Mouse (Mus musculus): ENCODE results near the gene Cenpu. TPM values are rescaled to one million over a fixed set of nuclear protein-coding genes. Genes with fewer than 3 reads are reported as not detected.
"Not testable (repeated sequence)": the region's sequence is repeated elsewhere in the genome, so short reads cannot be mapped to it uniquely, and the experiment has no call there.

Gene Cenpu
- polyA plus RNA-seq, 1 experiment from 2014 or later, result 10.1 TPM

DNA sequence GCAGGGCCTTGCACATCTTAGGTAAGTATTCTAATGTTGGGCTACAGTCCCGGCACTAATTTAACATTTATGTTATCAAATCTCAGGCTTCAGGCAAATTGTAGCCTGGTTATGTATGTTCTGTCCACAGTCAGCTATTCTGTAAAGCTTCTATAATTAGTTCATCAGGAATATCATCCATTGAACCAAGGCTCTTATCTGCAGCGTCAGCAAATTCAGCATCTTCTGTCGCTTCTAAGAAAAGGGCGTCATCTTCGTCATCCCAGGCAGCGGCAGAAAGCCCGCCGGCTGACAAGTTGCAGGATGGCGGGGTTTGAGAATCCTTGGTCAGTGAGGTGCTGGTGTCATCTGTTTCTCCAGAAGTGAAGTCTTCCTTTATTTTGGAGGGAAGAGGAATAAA is 27.0 kb downstream of the Cenpu start:
- Histone ChIP-seq H3K4me3 (replicated peaks) (no peak overlapping the region), H3K4me1 (no peaks in the 10 kb centered on the region), H3K27ac (replicated peaks) (no peak overlapping the region), H3K36me3 (peaks cover 41% of the 10 kb centered on the region), H3K9ac (no peak overlapping the region), H3K9me3 (replicated peaks) (no peaks in the 10 kb centered on the region), H3K4me2 (replicated peaks) (no peak overlapping the region), H3K27me3 (no peaks in the 10 kb centered on the region)
- ATAC-seq (ENCODE audit: insufficient number of reproducible peaks, low FRiP score, low TSS enrichment, low read depth), result no peak
- 92% methylated on average over 9 of the region's 9 CpGs for WGBS

DNA sequence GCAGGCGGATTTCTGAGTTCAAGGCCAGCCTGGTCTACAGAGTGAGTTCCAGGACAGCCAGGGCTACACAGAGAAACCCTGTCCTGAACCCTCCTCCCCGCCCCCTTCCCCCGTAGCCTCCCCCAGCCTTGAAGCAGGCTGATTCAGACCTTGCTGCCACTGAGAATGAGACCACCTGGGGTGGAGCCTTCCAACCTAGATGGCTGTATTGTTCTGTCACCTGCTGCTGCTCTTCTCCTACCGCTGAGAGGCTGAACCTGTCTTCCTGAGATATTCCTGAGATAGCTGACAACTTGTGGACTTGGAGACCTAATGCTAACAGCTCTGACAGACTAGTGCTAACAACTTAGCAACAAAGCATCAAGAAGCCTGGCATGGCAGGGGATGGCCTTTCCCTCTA is 32.5 kb downstream of the Cenpu start:
- H3K4me2 ChIP-seq (replicated peaks); ATAC-seq (ENCODE audit: insufficient number of reproducible peaks, low FRiP score, low TSS enrichment, low read depth); H3K27ac ChIP-seq (replicated peaks); H3K9me3 ChIP-seq (replicated peaks); H3K4me1 ChIP-seq; H3K9ac ChIP-seq; H3K4me3 ChIP-seq (replicated peaks); H3K27me3 ChIP-seq: not testable (repeated sequence)
- 51% methylated on average over 4 of the region's 4 CpGs for WGBS
- H3K36me3 ChIP-seq, result peaks cover 17% of the 10 kb centered on the region

DNA sequence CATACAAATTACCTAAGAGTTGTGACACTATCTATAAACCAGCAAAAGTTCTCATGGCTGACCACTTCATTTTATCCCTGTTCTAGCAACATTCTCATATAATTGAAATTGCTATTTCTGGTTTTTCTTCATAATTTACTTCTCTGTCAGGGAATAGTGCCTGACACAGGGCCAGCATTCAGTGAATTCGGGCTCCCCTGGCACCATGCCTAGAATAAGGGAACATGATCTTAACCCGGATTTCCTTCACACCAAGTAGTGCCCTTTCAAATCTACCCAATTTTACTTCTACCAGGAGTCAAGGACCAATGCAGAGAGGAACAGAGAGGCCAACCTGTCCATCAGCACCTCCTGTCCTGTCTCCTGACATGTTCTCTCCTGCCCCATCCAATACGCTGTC is 33.7 kb downstream of the Cenpu start:
- Histone ChIP-seq H3K9me3 (replicated peaks) (no peaks in the 10 kb centered on the region), H3K4me1 (no peaks in the 10 kb centered on the region), H3K4me2 (replicated peaks) (no peak overlapping the region), H3K27me3 (no peaks in the 10 kb centered on the region), H3K27ac (replicated peaks) (no peak overlapping the region), H3K36me3 (0 out of 2 replicates have a peak, but pooled peaks cover 11% of the 10 kb centered on the region), H3K4me3 (replicated peaks) (no peak overlapping the region), H3K9ac (no peak overlapping the region)
- ATAC-seq (ENCODE audit: insufficient number of reproducible peaks, low FRiP score, low TSS enrichment, low read depth), result no peak
- 63% methylated on average over 3 of the region's 3 CpGs for WGBS

DNA sequence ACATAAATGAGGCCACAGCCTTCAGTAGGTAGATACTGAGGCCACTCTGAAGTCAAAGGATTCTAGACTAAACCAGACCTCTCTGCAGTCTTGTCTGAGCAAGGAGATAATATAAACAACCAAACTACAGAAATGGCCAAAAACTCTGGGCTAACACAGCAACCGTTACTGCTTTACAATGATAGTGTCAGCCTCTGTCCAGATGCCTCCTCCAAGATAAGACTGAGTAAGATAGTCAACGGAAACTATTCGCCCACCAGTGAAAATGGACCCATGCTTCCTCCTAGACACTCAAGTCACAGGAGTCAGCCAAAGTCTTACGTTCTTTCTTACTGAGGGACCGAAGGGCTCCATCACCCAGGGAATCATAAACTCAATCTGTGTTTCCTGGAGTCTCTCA is 36.1 kb downstream of the Cenpu start:
- no peak overlapping the region for H3K4me3 ChIP-seq (replicated peaks)
- WGBS, result 89% methylated on average over 5 of the region's 5 CpGs
- H3K4me2 ChIP-seq (replicated peaks), result no peak overlapping the region
- H3K9ac ChIP-seq, result no peak overlapping the region
- no peaks in the 10 kb centered on the region for H3K27me3 ChIP-seq
- no peak overlapping the region for H3K27ac ChIP-seq (replicated peaks)
- H3K9me3 ChIP-seq (replicated peaks), result no peaks in the 10 kb centered on the region
- no peak for ATAC-seq (ENCODE audit: insufficient number of reproducible peaks, low FRiP score, low TSS enrichment, low read depth)
- H3K36me3 ChIP-seq, result 0 out of 2 replicates have a peak, but pooled peaks cover 2% of the 10 kb centered on the region
- no peaks in the 10 kb centered on the region for H3K4me1 ChIP-seq

DNA sequence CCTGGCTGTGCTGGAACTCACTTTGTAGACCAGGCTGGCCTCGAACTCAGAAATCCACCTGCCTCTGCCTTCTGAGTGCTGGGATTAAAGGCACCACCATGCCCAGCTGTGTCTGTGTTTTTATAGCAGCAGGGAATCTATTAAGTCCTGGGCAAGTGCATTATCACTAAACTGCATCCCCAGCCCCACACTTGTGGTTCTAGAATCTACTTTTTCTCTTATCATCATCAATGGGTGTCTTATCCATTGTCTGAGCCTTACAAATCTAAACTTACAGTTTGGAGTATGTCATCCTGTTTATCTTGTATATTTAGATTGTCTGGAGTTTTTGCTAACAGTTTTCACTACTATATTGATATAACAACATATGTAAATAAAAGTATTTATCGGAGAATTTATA is 36.8 kb downstream of the Cenpu start:
- 91% methylated on average over 2 of the region's 2 CpGs for WGBS
- no peak overlapping the region for H3K27ac ChIP-seq (replicated peaks)
- ATAC-seq (ENCODE audit: insufficient number of reproducible peaks, low FRiP score, low TSS enrichment, low read depth), result no peak

DNA sequence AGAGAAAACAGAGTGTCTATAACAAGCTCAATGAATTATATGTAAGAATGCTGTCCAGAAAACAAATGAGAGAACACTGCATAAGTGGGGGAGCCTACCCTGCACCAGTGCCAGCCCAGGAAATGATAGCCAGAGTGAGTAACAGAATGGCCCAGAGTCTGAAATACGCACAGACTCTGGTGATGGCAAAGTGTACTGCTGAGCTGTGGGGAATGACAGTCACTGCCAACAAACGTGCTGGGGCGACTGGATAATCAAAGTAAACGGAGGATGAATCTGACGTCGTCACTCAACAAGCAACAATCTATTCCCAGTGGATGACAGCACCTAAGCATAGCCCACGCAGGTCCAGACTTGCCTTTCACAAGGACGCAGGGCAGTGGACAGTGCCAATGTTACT is 41.2 kb downstream of the Cenpu start:
- ATAC-seq (ENCODE audit: insufficient number of reproducible peaks, low FRiP score, low TSS enrichment, low read depth), result no peak
- Histone ChIP-seq H3K27me3 (no peaks in the 10 kb centered on the region), H3K9ac (no peak overlapping the region), H3K4me1 (no peaks in the 10 kb centered on the region), H3K4me3 (replicated peaks) (no peak overlapping the region), H3K27ac (replicated peaks) (no peak overlapping the region), H3K36me3 (0 out of 2 replicates have a peak, but pooled peaks cover 3% of the 10 kb centered on the region), H3K4me2 (replicated peaks) (no peak overlapping the region), H3K9me3 (replicated peaks) (no peaks in the 10 kb centered on the region)
- WGBS, result 72% methylated on average over 8 of the region's 8 CpGs

More for the DNA sequence above, 36.8 kb downstream of the Cenpu start:
- Histone ChIP-seq H3K4me1 (no peaks in the 10 kb centered on the region), H3K27me3 (no peaks in the 10 kb centered on the region), H3K4me2 (replicated peaks) (no peak overlapping the region), H3K36me3 (0 out of 2 replicates have a peak, but pooled peaks cover 2% of the 10 kb centered on the region), H3K9me3 (replicated peaks) (no peaks in the 10 kb centered on the region), H3K9ac (no peak overlapping the region), H3K4me3 (replicated peaks) (no peak overlapping the region)

DNA sequence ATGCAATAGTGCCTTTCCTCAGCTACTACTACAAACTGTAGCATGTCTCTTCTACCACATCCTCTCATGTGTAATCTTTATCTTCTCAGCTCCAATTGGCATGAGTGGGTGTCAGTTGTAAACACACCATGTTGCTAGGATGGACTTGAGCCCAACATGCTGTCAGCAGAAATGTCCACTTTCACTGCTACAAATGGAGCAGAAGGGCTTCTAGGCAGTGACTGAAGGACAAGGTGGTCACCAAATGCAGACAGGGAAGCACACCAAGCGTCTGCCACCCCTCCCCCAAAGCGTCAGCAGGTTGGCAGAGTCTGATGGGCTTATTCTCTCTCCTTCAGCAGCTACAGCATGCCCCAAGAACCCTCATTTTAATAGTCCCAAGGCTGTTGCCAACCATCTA is 41.9 kb downstream of the Cenpu start:
- Histone ChIP-seq H3K36me3 (0 out of 2 replicates have a peak, but pooled peaks cover 9% of the 10 kb centered on the region), H3K4me1 (no peaks in the 10 kb centered on the region), H3K9ac (no peak overlapping the region), H3K4me2 (replicated peaks) (no peak overlapping the region), H3K27ac (replicated peaks) (no peak overlapping the region), H3K4me3 (replicated peaks) (no peak overlapping the region), H3K27me3 (no peaks in the 10 kb centered on the region), H3K9me3 (replicated peaks) (no peaks in the 10 kb centered on the region)
- ATAC-seq (ENCODE audit: insufficient number of reproducible peaks, low FRiP score, low TSS enrichment, low read depth), result no peak
- WGBS, result 67% methylated on average over 2 of the region's 2 CpGs

DNA sequence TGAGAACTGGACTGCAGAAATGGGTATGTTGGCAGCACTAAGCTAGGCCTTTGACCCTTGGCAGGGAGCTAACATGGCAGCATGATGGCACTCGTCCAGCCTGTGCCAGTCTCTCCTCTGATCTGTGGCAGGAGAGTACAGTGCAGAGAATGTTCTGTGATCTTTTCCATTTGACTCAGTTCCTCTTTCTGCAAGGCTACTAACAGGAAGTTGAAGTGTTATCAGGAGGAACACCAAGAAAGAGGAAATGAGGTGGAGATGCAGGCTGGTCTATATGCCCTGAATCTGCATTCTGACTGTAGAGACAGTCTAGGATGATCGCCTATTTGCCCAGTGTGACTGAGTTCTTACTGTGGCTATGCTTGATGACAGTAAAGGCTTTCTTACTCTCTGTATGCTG is 43.8 kb downstream of the Cenpu start:
- Histone ChIP-seq H3K27me3 (no peaks in the 10 kb centered on the region), H3K4me2 (replicated peaks) (no peak overlapping the region), H3K4me1 (no peaks in the 10 kb centered on the region), H3K9me3 (replicated peaks) (no peaks in the 10 kb centered on the region), H3K4me3 (replicated peaks) (no peak overlapping the region), H3K9ac (no peak overlapping the region), H3K27ac (replicated peaks) (no peak overlapping the region), H3K36me3 (0 out of 2 replicates have a peak, but pooled peaks cover 13% of the 10 kb centered on the region)
- ATAC-seq (ENCODE audit: insufficient number of reproducible peaks, low FRiP score, low TSS enrichment, low read depth), result no peak
- 82% methylated on average over 2 of the region's 2 CpGs for WGBS

DNA sequence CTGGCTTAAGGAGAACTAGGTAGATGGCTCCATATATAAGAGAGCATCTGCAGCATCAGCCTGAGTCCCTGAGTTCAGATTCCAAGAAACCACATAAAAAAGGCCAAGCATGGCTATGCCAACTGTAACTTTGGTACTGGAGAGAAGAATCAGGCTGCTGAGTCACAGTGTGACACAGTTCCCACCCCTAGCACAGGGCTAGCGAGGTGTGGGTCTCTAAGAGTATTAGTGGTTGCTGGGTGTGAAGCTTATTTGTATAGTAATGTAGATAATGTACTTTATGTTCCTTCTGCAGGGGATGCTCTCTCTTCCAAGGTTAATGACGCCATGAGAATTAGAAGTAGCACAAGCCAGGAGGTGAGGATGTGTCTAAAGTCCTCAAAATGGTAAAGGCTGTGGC is 44.7 kb downstream of the Cenpu start:
- Histone ChIP-seq H3K4me3 (replicated peaks) (no peak overlapping the region), H3K36me3 (0 out of 2 replicates have a peak, but pooled peaks cover 13% of the 10 kb centered on the region), H3K27ac (replicated peaks) (no peak overlapping the region), H3K9ac (no peak overlapping the region), H3K4me1 (peaks cover 8% of the 10 kb centered on the region; the same call in 1 of the 2 replicates), H3K9me3 (replicated peaks) (no peaks in the 10 kb centered on the region), H3K27me3 (no peaks in the 10 kb centered on the region), H3K4me2 (replicated peaks) (no peak overlapping the region)
- ATAC-seq (ENCODE audit: insufficient number of reproducible peaks, low FRiP score, low TSS enrichment, low read depth), result no peak
- WGBS, result 90% methylated on average over 2 of the region's 2 CpGs

DNA sequence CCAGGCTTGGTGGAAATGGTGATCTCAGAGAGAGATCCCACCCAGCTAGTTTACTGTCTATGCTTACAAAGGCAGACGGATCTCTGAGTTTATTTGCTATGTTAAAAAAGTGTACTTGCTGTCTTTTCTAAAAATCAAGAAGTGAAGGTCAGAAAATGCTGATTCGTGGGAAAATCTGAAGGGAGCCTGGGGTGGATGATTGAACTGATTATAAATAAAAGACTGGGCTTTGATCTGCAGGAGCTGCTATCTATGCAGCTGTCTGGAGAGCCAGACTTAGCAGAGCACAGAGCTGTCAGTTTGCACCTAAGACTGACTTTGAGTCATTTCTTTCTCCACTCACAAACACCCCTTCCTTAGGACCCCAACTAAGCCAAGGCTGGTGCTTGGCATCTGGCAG is 45.6 kb downstream of the Cenpu start:
- Histone ChIP-seq H3K27ac (replicated peaks) (no peak overlapping the region), H3K27me3 (no peaks in the 10 kb centered on the region), H3K9me3 (replicated peaks) (no peaks in the 10 kb centered on the region), H3K4me1 (peaks cover 8% of the 10 kb centered on the region; the same call in 1 of the 2 replicates), H3K4me3 (replicated peaks) (no peak overlapping the region), H3K9ac (no peak overlapping the region), H3K4me2 (replicated peaks) (no peak overlapping the region), H3K36me3 (0 out of 2 replicates have a peak, but pooled peaks cover 13% of the 10 kb centered on the region)
- no peak for ATAC-seq (ENCODE audit: insufficient number of reproducible peaks, low FRiP score, low TSS enrichment, low read depth)
- WGBS, result 69% methylated on average over 2 of the region's 2 CpGs

DNA sequence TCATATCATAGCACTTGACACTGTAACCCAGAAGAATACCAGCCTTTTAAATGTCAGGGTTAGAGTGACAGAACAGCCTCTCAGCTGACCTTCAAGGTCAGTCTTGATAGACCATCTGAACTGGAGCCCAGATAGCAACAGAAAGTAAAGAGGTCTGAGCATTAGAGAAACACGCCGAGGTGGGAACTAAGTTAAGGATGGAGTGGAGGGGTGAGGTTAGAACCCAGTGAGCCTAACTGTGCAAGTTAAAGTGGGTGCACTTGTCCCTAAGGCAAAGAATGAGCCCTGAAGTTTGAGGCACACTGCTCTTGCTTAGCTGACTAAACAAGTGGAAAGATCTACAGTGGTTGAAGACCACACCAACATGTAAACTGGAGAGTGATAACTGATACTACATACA is 46.3 kb downstream of the Cenpu start:
- no peak overlapping the region for H3K4me2 ChIP-seq (replicated peaks)
- H3K27ac ChIP-seq (replicated peaks), result no peak overlapping the region
- no peak overlapping the region for H3K4me3 ChIP-seq (replicated peaks)
- no peaks in the 10 kb centered on the region for H3K9me3 ChIP-seq (replicated peaks)
- H3K4me1 ChIP-seq, result peaks cover 8% of the 10 kb centered on the region; the same call in 1 of the 2 replicates
- no peaks in the 10 kb centered on the region for H3K27me3 ChIP-seq
- WGBS, result 90% methylated on average over 2 of the region's 2 CpGs
- 0 out of 2 replicates have a peak, but pooled peaks cover 13% of the 10 kb centered on the region for H3K36me3 ChIP-seq
- no peak overlapping the region for H3K9ac ChIP-seq
- ATAC-seq (ENCODE audit: insufficient number of reproducible peaks, low FRiP score, low TSS enrichment, low read depth), result no peak

DNA sequence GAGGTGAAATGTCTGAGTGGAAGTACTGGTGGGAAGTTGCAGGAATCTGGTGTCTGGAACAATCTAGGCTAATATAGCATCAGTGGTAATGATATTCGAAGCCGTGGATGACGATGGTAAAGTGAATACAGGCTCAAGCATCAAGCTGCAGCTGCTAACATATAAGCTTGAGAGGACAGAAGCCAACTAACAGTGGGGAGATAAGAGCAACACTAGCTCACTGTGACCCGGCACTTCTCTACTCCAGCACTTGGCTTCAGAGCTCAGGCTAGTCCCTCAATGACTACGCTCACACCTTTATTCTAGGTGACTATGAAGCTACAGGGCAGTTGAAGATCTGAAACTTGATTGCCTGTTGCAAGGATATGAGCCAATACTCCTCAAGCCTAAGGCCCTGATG is 46.9 kb downstream of the Cenpu start:
- Histone ChIP-seq H3K36me3 (0 out of 2 replicates have a peak, but pooled peaks cover 13% of the 10 kb centered on the region), H3K9ac (no peak overlapping the region), H3K27ac (replicated peaks) (no peak overlapping the region), H3K9me3 (replicated peaks) (no peaks in the 10 kb centered on the region), H3K4me1 (peaks cover 8% of the 10 kb centered on the region; the same call in 1 of the 2 replicates), H3K4me2 (replicated peaks) (no peak overlapping the region), H3K27me3 (no peaks in the 10 kb centered on the region), H3K4me3 (replicated peaks) (no peak overlapping the region)
- 91% methylated on average over 5 of the region's 5 CpGs for WGBS
- ATAC-seq (ENCODE audit: insufficient number of reproducible peaks, low FRiP score, low TSS enrichment, low read depth), result no peak
